Mouse (Mus musculus) thymus, postnatal 0 days (tissue): ENCODE results near the gene Gm42791. TPM values are rescaled to one million over a fixed set of nuclear protein-coding genes. Genes with fewer than 3 reads are reported as not detected.

Source experiments
- DNase-seq: peaks from one replicate; pipeline ENCODE4 v3.0.0-alpha.2; 2015; ENCODE audit warnings: low spot score
- polyA plus RNA-seq: library from polyadenylated mRNA; unstranded; fragments of >200 nt; fragmentation: Nextera tagmentation; extraction: Ambion mirVana; gene quantifications from 2 replicates; pipeline ENCODE4 v1.2.1, GENCODE M21; 2015

Gene Gm42791
- polyA plus RNA-seq, 1 experiment from 2014 or later, result 0.79 TPM

- DNase-seq, result peak; percentile 90
These were observed 66.4 kb downstream of the Gm42791 start for GRCm38 (mm10) chr5:148928382-148929115.

GRCm38 (mm10) chr5:148927717-148928223 is 67.2 kb downstream of the Gm42791 start:
- no peak for DNase-seq

- no peak for DNase-seq
These were observed 70.4 kb downstream of the Gm42791 start for GRCm38 (mm10) chr5:148924586-148924985.

GRCm38 (mm10) chr5:148924051-148924450 is 70.9 kb downstream of the Gm42791 start:
- no peak for DNase-seq

- DNase-seq, result no peak
These were observed 71.5 kb downstream of the Gm42791 start for GRCm38 (mm10) chr5:148923408-148923807.

- no peak for DNase-seq
These were observed 72.2 kb downstream of the Gm42791 start for GRCm38 (mm10) chr5:148922773-148923172.

GRCm38 (mm10) chr5:148918049-148918448 is 76.9 kb downstream of the Gm42791 start:
- no peak for DNase-seq

- no peak for DNase-seq
These were observed 78.2 kb downstream of the Gm42791 start for GRCm38 (mm10) chr5:148916775-148917174.

GRCm38 (mm10) chr5:148912262-148912661 is 82.7 kb downstream of the Gm42791 start:
- DNase-seq, result no peak

- peak; percentile 57 for DNase-seq
These were observed 84.9 kb downstream of the Gm42791 start for GRCm38 (mm10) chr5:148910066-148910465.

GRCm38 (mm10) chr5:148909402-148909801 is 85.5 kb downstream of the Gm42791 start:
- no peak for DNase-seq

- DNase-seq, result no peak
These were observed 85.9 kb downstream of the Gm42791 start for GRCm38 (mm10) chr5:148909057-148909395.

GRCm38 (mm10) chr5:148908191-148909056 is 86.5 kb downstream of the Gm42791 start:
- no peak for DNase-seq

- no peak for DNase-seq
These were observed 88.6 kb downstream of the Gm42791 start for GRCm38 (mm10) chr5:148906305-148906704.

GRCm38 (mm10) chr5:148904846-148905245 is 90.1 kb downstream of the Gm42791 start:
- DNase-seq, result peak; percentile 83

GRCm38 (mm10) chr5:148899361-148899760 is 95.6 kb downstream of the Gm42791 start:
- no peak for DNase-seq

- DNase-seq, result peak; percentile 46
These were observed 97.0 kb downstream of the Gm42791 start for GRCm38 (mm10) chr5:148897941-148898417.

- DNase-seq, result peak; percentile 28
These were observed 97.8 kb downstream of the Gm42791 start for GRCm38 (mm10) chr5:148897069-148897702.

- no peak for DNase-seq
These were observed 98.4 kb downstream of the Gm42791 start for GRCm38 (mm10) chr5:148896515-148896914.

GRCm38 (mm10) chr5:148895833-148896232 is 99.1 kb downstream of the Gm42791 start:
- DNase-seq, result no peak

- DNase-seq, result no peak
These were observed 99.9 kb downstream of the Gm42791 start for GRCm38 (mm10) chr5:148895034-148895433.

- DNase-seq, result no peak
These were observed 104.7 kb downstream of the Gm42791 start for GRCm38 (mm10) chr5:148890237-148890636.
